Mouse (Mus musculus): ENCODE data around the gene Jag1. TPM values are rescaled to one million over a fixed set of nuclear protein-coding genes. Genes with fewer than 3 reads are reported as not detected.

The Jag1 gene
- polyA plus RNA-seq (2015; fragmentation: Nextera tagmentation; extraction: Ambion mirVana), result 15.0 and 15.2 TPM in 2 replicates

- WGBS, result under 1% methylated on average over 52 of the region's 59 CpGs
- ATAC-seq (ENCODE audit: borderline replicate concordance, extremely low read depth, low FRiP score, low TSS enrichment), result no peak
- H3K27me3 ChIP-seq, result no peaks in the 10 kb centered on the region
- peaks cover 21% of the 10 kb centered on the region for H3K4me1 ChIP-seq
- H3K9ac ChIP-seq, result peak within 1 kb of the TSS; percentile 88
- H3K9me3 ChIP-seq, result no peaks in the 10 kb centered on the region
- H3K27ac ChIP-seq, result peak within 1 kb of the TSS; percentile 99
- H3K4me2 ChIP-seq, result peak within 1 kb of the TSS; percentile 97
- no peaks in the 10 kb centered on the region for H3K36me3 ChIP-seq
- H3K4me3 ChIP-seq, result peak within 1 kb of the TSS; percentile 93
These were observed at the start of gene Jag1 for GRCm38 (mm10) chr2:137116025-137116674. Gene Jag1 (minus strand): TSS chr2:137116644.

- ATAC-seq (ENCODE audit: borderline replicate concordance, extremely low read depth, low FRiP score, low TSS enrichment), result no peak
- no peaks in the 10 kb centered on the region for H3K27me3 ChIP-seq
These were observed 39.6 kb upstream of the Jag1 start for GRCm38 (mm10) chr2:137156018-137156417.

DNA sequence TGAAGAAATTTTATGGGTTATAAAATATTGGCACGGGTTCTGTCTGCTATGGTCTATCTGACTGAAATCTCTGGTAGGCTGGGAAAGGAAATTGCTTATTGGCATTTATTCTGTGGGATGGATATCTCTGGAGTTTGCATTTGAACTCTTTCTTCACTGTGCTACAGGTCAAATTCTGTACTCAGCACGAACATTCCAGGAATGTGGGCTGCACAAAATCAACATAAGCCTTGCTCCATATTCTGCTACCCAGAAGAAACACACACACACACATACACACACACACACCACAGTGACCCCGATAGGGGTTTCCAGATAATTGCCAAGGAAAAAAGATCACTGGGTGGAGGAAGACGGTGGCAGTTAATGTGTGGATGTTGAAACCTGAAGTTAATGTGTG is 37.4 kb upstream of the Jag1 start:
- H3K27me3 ChIP-seq, result no peaks in the 10 kb centered on the region
- H3K9me3 ChIP-seq, result no peaks in the 10 kb centered on the region
- H3K4me1 ChIP-seq, result no peaks in the 10 kb centered on the region
- 39% methylated on average over 4 of the region's 4 CpGs for WGBS
- ATAC-seq (ENCODE audit: borderline replicate concordance, extremely low read depth, low FRiP score, low TSS enrichment), result no peak
- no peaks in the 10 kb centered on the region for H3K36me3 ChIP-seq
- H3K4me2 ChIP-seq, result no peak overlapping the region
- H3K4me3 ChIP-seq, result no peak overlapping the region
- H3K27ac ChIP-seq, result no peak overlapping the region
- H3K9ac ChIP-seq, result no peak overlapping the region

More at GRCm38 (mm10) chr2:137156018-137156417, 39.6 kb upstream of the Jag1 start:
- Histone ChIP-seq H3K9me3 (no peaks in the 10 kb centered on the region), H3K27ac (no peak overlapping the region), H3K4me2 (no peak overlapping the region), H3K4me3 (no peak overlapping the region), H3K9ac (no peak overlapping the region), H3K4me1 (no peaks in the 10 kb centered on the region), H3K36me3 (no peaks in the 10 kb centered on the region)
- 47% methylated on average over 1 of the region's 1 CpGs for WGBS

GRCm38 (mm10) chr2:137153172-137153667 is 36.8 kb upstream of the Jag1 start:
- Histone ChIP-seq H3K36me3 (no peaks in the 10 kb centered on the region), H3K9ac (no peak overlapping the region), H3K27ac (no peak overlapping the region), H3K4me3 (no peak overlapping the region), H3K27me3 (no peaks in the 10 kb centered on the region), H3K4me1 (no peaks in the 10 kb centered on the region), H3K9me3 (no peaks in the 10 kb centered on the region), H3K4me2 (no peak overlapping the region)
- ATAC-seq (ENCODE audit: borderline replicate concordance, extremely low read depth, low FRiP score, low TSS enrichment), result no peak
- 77% methylated on average over 10 of the region's 10 CpGs for WGBS

DNA sequence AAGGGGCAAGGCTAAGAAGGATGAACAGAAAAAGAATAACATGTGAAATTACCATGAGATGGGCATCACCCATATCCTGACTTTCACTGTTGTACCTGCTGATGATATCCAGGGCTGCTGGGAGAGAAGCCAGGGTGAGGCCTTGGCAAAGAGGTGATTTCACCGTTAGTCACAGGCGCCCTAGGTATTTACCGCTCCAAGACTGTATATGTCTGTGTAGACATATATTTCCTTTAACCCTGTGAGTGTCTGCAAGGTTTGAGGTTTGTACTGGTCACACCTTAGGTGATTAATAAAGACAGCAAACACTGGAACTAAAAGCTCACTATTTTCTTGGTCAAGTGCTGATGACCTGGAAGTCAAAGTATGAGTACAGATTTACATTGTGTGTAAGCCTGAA is 34.5 kb upstream of the Jag1 start:
- Histone ChIP-seq H3K4me2 (no peak overlapping the region), H3K4me3 (no peak overlapping the region), H3K9me3 (no peaks in the 10 kb centered on the region), H3K4me1 (no peaks in the 10 kb centered on the region), H3K9ac (no peak overlapping the region), H3K27ac (no peak overlapping the region), H3K27me3 (no peaks in the 10 kb centered on the region), H3K36me3 (no peaks in the 10 kb centered on the region)
- WGBS, result 86% methylated on average over 3 of the region's 3 CpGs
- ATAC-seq (ENCODE audit: borderline replicate concordance, extremely low read depth, low FRiP score, low TSS enrichment), result no peak

DNA sequence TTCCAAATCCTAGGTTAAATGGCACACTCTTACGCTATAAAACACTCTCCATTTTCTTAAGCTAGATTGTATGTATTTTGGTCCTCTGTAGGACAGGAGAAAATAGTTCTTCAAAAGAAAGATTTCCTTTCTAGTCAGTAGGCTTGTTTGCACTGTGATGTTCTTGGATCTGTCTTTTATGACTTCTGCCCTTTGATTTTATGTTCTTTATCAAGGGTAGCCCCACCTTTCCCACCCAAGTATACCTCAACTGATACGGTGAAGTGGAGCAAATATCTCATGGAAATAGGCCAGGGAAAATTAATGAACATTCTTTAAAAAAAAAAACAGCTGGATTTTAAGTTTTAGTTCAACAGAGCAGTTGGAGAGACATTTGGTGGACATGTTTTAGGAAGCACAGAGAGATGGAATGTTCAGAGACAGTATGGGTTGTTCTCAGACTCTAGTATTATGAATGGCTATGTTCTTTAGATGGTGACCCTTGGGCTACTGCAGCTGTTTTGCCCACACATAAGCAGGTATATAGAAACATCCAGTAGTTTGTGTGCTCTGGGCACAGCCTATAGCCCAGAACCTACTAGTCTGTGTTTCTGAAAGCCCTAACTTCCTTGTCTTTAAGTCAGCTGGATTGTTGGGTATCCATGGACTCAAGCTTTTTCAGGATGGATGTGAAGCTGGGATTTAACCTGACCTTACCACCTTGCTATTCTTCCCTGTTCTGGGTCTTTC is 30.7 kb upstream of the Jag1 start:
- WGBS, result 77% methylated on average over 2 of the region's 2 CpGs
- Histone ChIP-seq H3K9me3 (no peaks in the 10 kb centered on the region), H3K27me3 (no peaks in the 10 kb centered on the region), H3K36me3 (no peaks in the 10 kb centered on the region), H3K9ac (no peak overlapping the region), H3K27ac (no peak overlapping the region), H3K4me3 (no peak overlapping the region), H3K4me2 (no peak overlapping the region), H3K4me1 (no peaks in the 10 kb centered on the region)
- ATAC-seq (ENCODE audit: borderline replicate concordance, extremely low read depth, low FRiP score, low TSS enrichment), result no peak

DNA sequence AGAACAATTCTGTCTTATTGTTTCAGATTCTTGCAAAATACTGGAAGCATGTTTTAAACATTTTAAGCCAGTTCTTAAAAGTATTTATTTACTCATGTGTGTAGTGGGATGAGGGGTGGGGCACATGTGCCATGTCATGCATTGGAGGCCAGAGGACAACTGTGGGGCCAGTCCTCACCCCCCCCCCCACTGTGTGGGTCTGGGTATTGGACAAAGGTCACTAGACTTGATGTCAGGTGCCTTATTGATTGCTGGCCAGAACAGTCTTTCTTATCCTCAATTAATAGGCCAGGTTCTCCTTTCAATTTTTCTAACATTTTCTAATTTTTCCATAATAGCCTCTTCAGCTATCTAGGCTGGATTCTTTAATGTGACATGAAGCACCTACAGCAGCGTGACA is 21.6 kb upstream of the Jag1 start:
- ATAC-seq (ENCODE audit: borderline replicate concordance, extremely low read depth, low FRiP score, low TSS enrichment), result no peak
- Histone ChIP-seq H3K4me3 (no peak overlapping the region), H3K4me1 (no peaks in the 10 kb centered on the region), H3K9me3 (no peaks in the 10 kb centered on the region), H3K27me3 (no peaks in the 10 kb centered on the region), H3K4me2 (no peak overlapping the region), H3K36me3 (no peaks in the 10 kb centered on the region), H3K9ac (no peak overlapping the region), H3K27ac (no peak overlapping the region)
- WGBS, result 92% methylated on average over 1 of the region's 1 CpGs

- no peak overlapping the region for H3K27ac ChIP-seq
- WGBS, result 56% methylated on average over 5 of the region's 5 CpGs
- H3K4me3 ChIP-seq, result no peak overlapping the region
- no peak overlapping the region for H3K9ac ChIP-seq
- H3K27me3 ChIP-seq, result no peaks in the 10 kb centered on the region
- H3K36me3 ChIP-seq, result no peaks in the 10 kb centered on the region
- H3K4me1 ChIP-seq, result no peaks in the 10 kb centered on the region
- no peak for ATAC-seq (ENCODE audit: borderline replicate concordance, extremely low read depth, low FRiP score, low TSS enrichment)
- no peak overlapping the region for H3K4me2 ChIP-seq
- no peaks in the 10 kb centered on the region for H3K9me3 ChIP-seq
These were observed 17.6 kb upstream of the Jag1 start for GRCm38 (mm10) chr2:137134035-137134434.

GRCm38 (mm10) chr2:137124861-137125260 is 8.4 kb upstream of the Jag1 start:
- Histone ChIP-seq H3K27ac (no peak overlapping the region), H3K4me2 (no peak overlapping the region), H3K9me3 (no peaks in the 10 kb centered on the region), H3K4me3 (no peak overlapping the region), H3K27me3 (no peaks in the 10 kb centered on the region), H3K36me3 (no peaks in the 10 kb centered on the region), H3K9ac (no peak overlapping the region), H3K4me1 (no peaks in the 10 kb centered on the region)
- 51% methylated on average over 1 of the region's 1 CpGs for WGBS
- ATAC-seq (ENCODE audit: borderline replicate concordance, extremely low read depth, low FRiP score, low TSS enrichment), result no peak

- under 1% methylated on average over 33 of the region's 33 CpGs for WGBS
- ATAC-seq (ENCODE audit: borderline replicate concordance, extremely low read depth, low FRiP score, low TSS enrichment), result peak; percentile 68
- Histone ChIP-seq H3K36me3 (no peaks in the 10 kb centered on the region), H3K9ac (peak overlapping the region; percentile 88), H3K4me3 (peak overlapping the region; percentile 93), H3K27me3 (no peaks in the 10 kb centered on the region), H3K27ac (peak overlapping the region; percentile 99), H3K9me3 (no peaks in the 10 kb centered on the region), H3K4me2 (peak overlapping the region; percentile 97), H3K4me1 (peaks cover 21% of the 10 kb centered on the region)
These were observed 862 bp upstream of the Jag1 start for GRCm38 (mm10) chr2:137117321-137117690.

- peak overlapping the region; percentile 99 for H3K27ac ChIP-seq
- H3K4me2 ChIP-seq, result peak overlapping the region; percentile 97
- H3K36me3 ChIP-seq, result no peaks in the 10 kb centered on the region
- whole genome bisulfite sequencing, result under 1% methylated on average over 60 of the region's 61 CpGs
- peak; percentile 75 for ATAC-seq (ENCODE audit: borderline replicate concordance, extremely low read depth, low FRiP score, low TSS enrichment)
- H3K9ac ChIP-seq, result peak overlapping the region; percentile 88
- H3K9me3 ChIP-seq, result no peaks in the 10 kb centered on the region
- peak overlapping the region; percentile 93 for H3K4me3 ChIP-seq
- peaks cover 21% of the 10 kb centered on the region for H3K4me1 ChIP-seq
- no peaks in the 10 kb centered on the region for H3K27me3 ChIP-seq
These were observed 354 bp upstream of the Jag1 start for GRCm38 (mm10) chr2:137116675-137117320.

Data from lung, embryonic 15.5 days (tissue).